ENCODE assay signal across 29 mouse cellular contexts in genomic region chr12:88530450-88531143, GRCm38 (mm10).
DNase-seq lines count a peak whose midpoint lies in the region; ATAC-seq and TF ChIP-seq lines count a peak whose summit lies in the region.
"Had no signal": no experiment of that assay in that cellular context is flagged by ENCODE, and none has a peak within 500 bp of the region (broad histone marks: within the 10 kb centered on the region; RNA-seq: fewer than 3 reads in every experiment).

No protein-coding gene starts in this region.

- H3K4me2 ChIP-seq in hindbrain, postnatal 0 days (ENCODE audit: low read depth, low read length): no peak overlapping the region
- no peak overlapping the region for H3K4me2 ChIP-seq in hindbrain, embryonic 11.5 days (replicated peaks; ENCODE audit: low read depth, low read length)
- no peak overlapping the region for H3K4me2 ChIP-seq in forebrain, embryonic 12.5 days
- no peak overlapping the region for H3K4me2 ChIP-seq in forebrain, postnatal 0 days (ENCODE audit: low read depth)
- H3K4me2 ChIP-seq: embryonic facial prominence, embryonic 13.5 days; heart, embryonic 11.5 days; limb, embryonic 12.5 days; liver, embryonic 11.5 days; lung, embryonic 15.5 days; midbrain, embryonic 12.5 days had no signal

- H3K9ac ChIP-seq in hindbrain, postnatal 0 days (replicated peaks; ENCODE audit: low read length): no peak overlapping the region
- no peak overlapping the region for H3K9ac ChIP-seq in hindbrain, embryonic 11.5 days (ENCODE audit: low read depth, low read length)
- H3K9ac ChIP-seq in forebrain, embryonic 12.5 days: no peak overlapping the region
- no peak overlapping the region for H3K9ac ChIP-seq in forebrain, postnatal 0 days
- H3K9ac ChIP-seq: embryonic facial prominence, embryonic 13.5 days; limb, embryonic 12.5 days; lung, embryonic 15.5 days; midbrain, embryonic 12.5 days had no signal

- peak; percentile 3 for DNase-seq in hindbrain, postnatal 0 days (ENCODE audit: low spot score)
- no peak for DNase-seq in hindbrain, embryonic 11.5 days (ENCODE audit: low spot score)
- peak; percentile 84 for DNase-seq in brain, embryonic 14.5 days (ENCODE audit: low read depth)
- peak; percentile 7 for DNase-seq in forebrain, postnatal 0 days
- no peak for DNase-seq in adrenal gland, postnatal 4 days (ENCODE audit: low spot score in 2 of 2)
- DNase-seq in thymus, postnatal 4 days: no peak
- DNase-seq: adrenal gland, adult 2 months; adrenal gland, postnatal 36 days; B cell, adult 2 months; cerebellum, adult 9-10 months; cerebellum, postnatal 36 days; embryo, embryonic 11 days; gastrocnemius, postnatal 25 days; heart, adult 18-20 months; kidney, adult 9 months; kidney, postnatal 10 days; layer of hippocampus, postnatal 36 days; thymus, adult 2 months; thymus, postnatal 36 days had no signal

- no peak overlapping the region for H3K4me3 ChIP-seq in hindbrain, postnatal 0 days (ENCODE audit: low read length)
- H3K4me3 ChIP-seq in hindbrain, embryonic 11.5 days (ENCODE audit: low read depth, low read length): no peak overlapping the region
- no peak overlapping the region for H3K4me3 ChIP-seq in forebrain, embryonic 12.5 days (replicated peaks)
- H3K4me3 ChIP-seq in forebrain, postnatal 0 days (ENCODE audit: low read depth, low read length): no peak overlapping the region
- H3K4me3 ChIP-seq: embryonic facial prominence, embryonic 13.5 days; limb, embryonic 12.5 days; lung, embryonic 15.5 days; megakaryocyte, embryonic 14.5 days; midbrain, embryonic 12.5 days had no signal

- WGBS in hindbrain, postnatal 0 days: 38% methylated on average over 5 of the region's 5 CpGs
- 68% methylated on average over 5 of the region's 5 CpGs for WGBS in hindbrain, embryonic 11.5 days
- 39% methylated on average over 5 of the region's 5 CpGs for WGBS in forebrain, embryonic 12.5 days
- WGBS in forebrain, postnatal 0 days: 21% methylated on average over 5 of the region's 5 CpGs

- no peak overlapping the region for H3K27ac ChIP-seq in hindbrain, postnatal 0 days
- H3K27ac ChIP-seq in hindbrain, embryonic 11.5 days (ENCODE audit: low read depth, low read length): no peak overlapping the region
- no peak overlapping the region for H3K27ac ChIP-seq in forebrain, embryonic 12.5 days
- no peak overlapping the region for H3K27ac ChIP-seq in forebrain, postnatal 0 days (ENCODE audit: low read depth, low read length)
- H3K27ac ChIP-seq: limb, embryonic 12.5 days; lung, embryonic 15.5 days; midbrain, embryonic 12.5 days had no signal

- no peaks in the 10 kb centered on the region for H3K9me3 ChIP-seq in hindbrain, postnatal 0 days (ENCODE audit: low read length)
- no peaks in the 10 kb centered on the region for H3K9me3 ChIP-seq in hindbrain, embryonic 11.5 days (ENCODE audit: control insufficient read depth, low read length)
- H3K9me3 ChIP-seq in forebrain, embryonic 12.5 days: no peaks in the 10 kb centered on the region
- H3K9me3 ChIP-seq in forebrain, postnatal 0 days (ENCODE audit: low read length): no peaks in the 10 kb centered on the region
- H3K9me3 ChIP-seq: embryonic facial prominence, embryonic 13.5 days; limb, embryonic 12.5 days; lung, embryonic 15.5 days; megakaryocyte, embryonic 14.5 days; midbrain, embryonic 12.5 days had no signal

- no peaks in the 10 kb centered on the region for H3K36me3 ChIP-seq in hindbrain, postnatal 0 days (ENCODE audit: insufficient read depth, low read length)
- no peaks in the 10 kb centered on the region for H3K36me3 ChIP-seq in hindbrain, embryonic 11.5 days (ENCODE audit: control insufficient read depth, insufficient read depth, low read length)
- H3K36me3 ChIP-seq in forebrain, embryonic 12.5 days (replicated peaks): no peaks in the 10 kb centered on the region
- H3K36me3 ChIP-seq in forebrain, postnatal 0 days (ENCODE audit: insufficient read depth): no peaks in the 10 kb centered on the region
- H3K36me3 ChIP-seq: embryonic facial prominence, embryonic 13.5 days; limb, embryonic 12.5 days; lung, embryonic 15.5 days; midbrain, embryonic 12.5 days had no signal

- TF ChIP-seq POLR2A in brain, embryonic 14.5 days (IDR thresholded peaks at IDR 0.05; ENCODE audit: borderline replicate concordance, extremely low read depth, insufficient read depth, insufficient read length, poor library complexity, severe bottlenecking): no peak

- H3K27me3 ChIP-seq in hindbrain, postnatal 0 days (ENCODE audit: insufficient read depth, low read length): no peaks in the 10 kb centered on the region
- H3K27me3 ChIP-seq in hindbrain, embryonic 11.5 days (ENCODE audit: control insufficient read depth, insufficient read depth, low read length): no peaks in the 10 kb centered on the region
- H3K27me3 ChIP-seq in forebrain, embryonic 12.5 days: 0 out of 2 replicates have a peak, but pooled peaks cover 3% of the 10 kb centered on the region
- H3K27me3 ChIP-seq in forebrain, postnatal 0 days (ENCODE audit: insufficient read depth, low read length): no peaks in the 10 kb centered on the region
- H3K27me3 ChIP-seq: embryonic facial prominence, embryonic 13.5 days; limb, embryonic 12.5 days; lung, embryonic 15.5 days; megakaryocyte, embryonic 14.5 days; midbrain, embryonic 12.5 days had no signal

- no peak for TF ChIP-seq CTCF in hindbrain, postnatal 0 days (IDR thresholded peaks at IDR 0.05; ENCODE audit: low read depth)
- TF ChIP-seq CTCF in brain, embryonic 14.5 days (IDR thresholded peaks at IDR 0.05; ENCODE audit: borderline replicate concordance, extremely low read depth, insufficient read depth, insufficient read length): no peak
- TF ChIP-seq CTCF in forebrain, postnatal 0 days (IDR thresholded peaks at IDR 0.05; ENCODE audit: low read depth): no peak

- ATAC-seq in hindbrain, postnatal 0 days: no peak
- ATAC-seq in hindbrain, embryonic 11.5 days (ENCODE audit: low FRiP score): no peak
- ATAC-seq in forebrain, embryonic 12.5 days (ENCODE audit: low FRiP score): peak; percentile 68; the same call in 1 of the 2 replicates
- peak; percentile 40; the same call in 1 of the 2 replicates for ATAC-seq in forebrain, postnatal 0 days
- ATAC-seq: activated CD4-positive, CD25-positive, alpha-beta regulatory T cell, adult 4 months; intestine, embryonic 16.5 days had no signal

- H3K4me1 ChIP-seq in hindbrain, postnatal 0 days (ENCODE audit: insufficient read depth, low read length): no peaks in the 10 kb centered on the region
- no peaks in the 10 kb centered on the region for H3K4me1 ChIP-seq in hindbrain, embryonic 11.5 days (replicated peaks; ENCODE audit: control insufficient read depth, insufficient read depth, low read length)
- H3K4me1 ChIP-seq in forebrain, embryonic 12.5 days: 0 out of 2 replicates have a peak, but pooled peaks cover 3% of the 10 kb centered on the region
- H3K4me1 ChIP-seq in forebrain, postnatal 0 days (ENCODE audit: insufficient read depth): no peaks in the 10 kb centered on the region
- H3K4me1 ChIP-seq: lung, embryonic 15.5 days; megakaryocyte, embryonic 14.5 days; midbrain, embryonic 12.5 days had no signal

Comparison
In these comparisons a context has a peak if more than half of its experiments do, and no peak if none do; other contexts are left out.
1. DNase-seq: peak in hindbrain, postnatal 0 days (single experiment), brain, embryonic 14.5 days (single experiment) and forebrain, postnatal 0 days (single experiment); none in hindbrain, embryonic 11.5 days (single experiment), adrenal gland, postnatal 4 days (0 of 2) and thymus, postnatal 4 days (single experiment).
2. ATAC-seq: peak in forebrain, embryonic 12.5 days (single experiment) and forebrain, postnatal 0 days (single experiment); none in hindbrain, postnatal 0 days (single experiment) and hindbrain, embryonic 11.5 days (single experiment).